Mouse (Mus musculus) hematopoietic stem cell, adult 5-6 weeks (primary cell): Measurements from ENCODE around the gene Tnks1bp1. TPM values are rescaled to one million over a fixed set of nuclear protein-coding genes. Genes with fewer than 3 reads are reported as not detected.

Experiments used
- ATAC-seq, 2 experiments: fragments of 125-278 bp in 1 of 2; replicated peaks in 1 of 2; 2 replicates each; pipeline ENCODE4 v1.8.0; 2016 to 2017; ENCODE audit warnings: inconsistent platforms in 2 of 2, mild to moderate bottlenecking in 2 of 2, moderate number of reproducible peaks in 2 of 2, low read depth in 1 of 2, moderate TSS enrichment in 1 of 2; ENCODE audit not compliant: low FRiP score in 2 of 2, poor library complexity in 2 of 2, severe bottlenecking in 2 of 2, insufficient read depth in 1 of 2, low TSS enrichment in 1 of 2
- total RNA-seq: library from RNA; stranded (forward); fragments of 172-1452, 232-1000 nt; gene quantifications from 2 replicates; pipeline ENCODE4 v1.2.3, GENCODE M21; 2017

The Tnks1bp1 gene
- total RNA-seq, 1 experiment from 2014 or later: 9.9 TPM

DNA sequence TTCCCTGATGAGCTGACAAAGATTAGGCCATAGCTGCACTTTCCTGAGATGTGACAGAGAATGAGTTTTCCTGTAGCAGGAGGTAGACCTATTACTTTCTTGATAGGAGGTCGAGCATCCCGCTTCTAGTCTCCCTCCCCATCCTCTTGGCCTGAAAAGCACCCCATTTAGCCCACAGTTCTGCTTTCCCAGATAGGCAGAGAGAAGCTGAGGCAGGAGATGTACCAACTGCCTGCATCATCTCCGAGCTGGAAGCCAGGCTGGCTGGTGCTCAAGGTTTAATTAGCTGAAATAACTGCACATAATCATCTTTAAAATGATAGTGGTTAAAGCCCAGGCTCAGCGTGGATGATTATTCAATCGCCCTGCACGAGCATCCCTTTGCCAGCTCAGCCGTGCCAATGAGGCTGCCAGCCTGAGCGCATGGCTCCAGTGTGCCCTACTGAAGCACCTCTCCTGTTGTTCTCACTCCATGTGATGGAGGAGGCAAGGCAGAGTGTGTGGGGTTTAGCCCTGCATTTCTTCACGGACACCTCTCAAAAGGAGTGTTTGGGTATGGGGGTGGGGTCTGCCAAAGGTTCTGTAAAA, 62.6 kb downstream of the Tnks1bp1 start:
- no peak for ATAC-seq

Other genes with a start within 250 kb of the Tnks1bp1 start
- gene Ube2l6, start 249.2 kb upstream of the Tnks1bp1 start, total RNA-seq: 39.4 and 43.4 TPM in 2 replicates
- gene Smtnl1, start 225.4 kb upstream of the Tnks1bp1 start, total RNA-seq: 1.1 TPM in 2 replicates
- gene Timm10, start 221.0 kb upstream of the Tnks1bp1 start, total RNA-seq: 20.7 and 27.7 TPM in 2 replicates
- 16.4 and 23.5 TPM in 2 replicates for gene Slc43a1, start 209.2 kb upstream of the Tnks1bp1 start, total RNA-seq
- gene Rtn4rl2, start 161.3 kb upstream of the Tnks1bp1 start, total RNA-seq: not detected in 2 replicates
- gene Slc43a3, start 111.4 kb upstream of the Tnks1bp1 start, total RNA-seq: 58.4 and 73.4 TPM in 2 replicates
- 86.3 and 239 TPM in 2 replicates for gene Prg2, start 67.6 kb upstream of the Tnks1bp1 start, total RNA-seq
- gene Prg3, start 59.8 kb upstream of the Tnks1bp1 start, total RNA-seq: 3.0 and 8.4 TPM in 2 replicates
- gene Ssrp1, start 10.8 kb upstream of the Tnks1bp1 start, total RNA-seq: 390 and 439 TPM in 2 replicates
- gene P2rx3, start 10.6 kb upstream of the Tnks1bp1 start, total RNA-seq: 0.69 TPM in 1 of 2 replicates, not detected in the other
- gene Aplnr, start 88.2 kb downstream of the Tnks1bp1 start, total RNA-seq: 0.75 TPM in 1 of 2 replicates, not detected in the other
- gene Lrrc55, start 149.2 kb downstream of the Tnks1bp1 start, total RNA-seq: not detected in 2 replicates